Mouse (Mus musculus) adrenal gland, adult 2 months (tissue): ENCODE measurements at regions not wholly inside any gene's neighbourhood (a gene's known extent, or its start where the extent isn't known, plus 50 kb on each side); places are given as distances from the start of the nearest gene placed in this dataset.

Experiments used
- DNase-seq: peaks from one replicate; pipeline ENCODE4 v3.0.0; 2021

DNA sequence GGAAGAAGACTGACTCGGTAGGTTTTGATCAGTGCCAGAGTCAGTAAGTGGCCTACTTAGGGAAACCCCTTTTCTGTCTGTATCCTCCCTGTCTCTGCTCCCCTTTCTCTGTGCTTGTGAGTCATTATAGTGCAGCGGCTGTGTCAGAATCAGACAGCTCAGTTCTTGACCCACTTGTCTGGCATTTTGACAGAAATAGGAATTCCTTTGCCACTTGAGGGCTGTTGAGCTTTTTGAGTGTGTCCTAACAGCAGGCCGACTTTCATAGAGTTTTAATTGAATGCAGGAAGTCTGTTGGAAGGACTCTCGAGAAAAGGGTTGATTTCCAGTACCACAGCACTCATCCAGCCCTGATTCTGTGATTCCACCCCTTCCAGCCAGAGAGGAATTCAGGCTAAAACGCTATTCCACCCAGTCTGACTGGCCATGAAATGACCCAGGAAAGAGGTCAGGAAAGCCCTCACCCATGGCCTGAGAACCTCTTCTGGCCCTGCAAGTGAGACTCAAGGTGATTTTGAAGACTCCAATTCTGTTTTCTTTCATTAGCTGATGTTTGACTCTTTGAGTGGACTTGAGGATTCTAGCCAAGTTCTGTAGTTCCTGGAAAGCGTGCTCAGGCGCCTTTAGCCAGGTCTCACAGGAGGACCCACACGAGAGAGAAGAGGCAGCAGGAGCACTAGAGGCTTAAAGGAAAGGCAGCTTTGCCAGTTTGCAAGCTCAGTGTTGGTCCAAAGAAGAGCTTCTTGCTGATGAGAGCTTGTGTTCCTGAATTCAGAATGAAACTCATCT, 95.6 kb upstream of the Opcml start:
- DNase-seq = no peak

DNA sequence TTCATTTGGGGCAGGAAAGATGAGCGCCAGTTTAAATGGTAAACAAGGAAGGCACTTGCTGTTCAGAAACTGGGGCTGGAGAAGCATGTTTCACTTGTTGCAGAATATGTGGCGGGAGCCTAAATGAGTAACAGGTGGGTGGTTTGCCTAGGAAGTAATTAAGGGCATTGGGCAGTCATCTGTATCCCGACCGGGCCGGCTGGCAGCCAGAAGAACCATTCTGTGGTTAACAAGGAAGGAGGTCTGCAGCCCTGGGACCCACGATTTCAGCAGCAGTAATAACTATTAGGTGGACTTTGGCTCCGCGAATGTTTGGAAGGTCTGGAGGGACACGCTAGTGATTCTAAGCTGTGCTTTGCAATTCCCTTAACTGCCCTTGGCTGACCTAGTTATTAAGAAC, 89.0 kb upstream of the Opcml start:
- no peak for DNase-seq

DNA sequence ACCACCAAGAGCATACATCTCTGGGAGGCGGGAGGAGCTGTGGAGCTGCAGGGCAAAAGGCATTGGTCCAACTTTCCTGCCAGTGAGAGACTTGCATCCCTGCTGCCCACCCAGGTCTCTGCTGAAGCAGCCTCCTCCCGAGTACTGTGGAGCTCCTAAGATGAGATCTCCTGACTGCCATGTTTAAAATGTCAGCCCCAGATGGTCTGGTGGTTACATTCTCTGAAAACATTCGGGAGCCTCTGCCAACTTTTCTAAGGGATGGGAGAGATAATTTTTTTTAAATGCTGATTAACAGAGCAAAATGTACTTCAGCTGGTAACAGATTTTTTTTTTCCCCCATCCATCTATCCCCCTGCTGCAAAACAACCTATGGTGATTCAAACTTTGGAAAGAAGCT, 88.4 kb upstream of the Opcml start:
- no peak for DNase-seq

DNA sequence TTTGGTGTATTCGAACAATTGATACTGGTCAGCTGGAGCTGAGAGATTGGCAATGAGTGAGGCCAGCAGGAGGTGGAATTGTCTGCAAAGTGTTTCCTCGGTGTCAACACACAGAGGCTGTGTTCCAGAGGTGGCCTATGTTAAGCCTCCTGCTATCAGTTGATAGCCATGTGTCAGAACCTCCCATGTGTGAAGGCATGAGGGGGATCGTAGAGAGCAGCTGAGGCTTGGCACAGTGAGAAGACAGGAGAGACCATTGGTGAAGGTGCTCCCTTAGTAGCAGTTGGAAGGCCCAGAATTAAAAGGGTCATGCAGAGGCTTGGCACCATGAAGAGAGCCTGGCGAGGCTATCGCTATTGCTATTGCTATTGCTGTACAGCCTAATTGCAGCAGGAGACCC, 86.6 kb upstream of the Opcml start:
- no peak for DNase-seq

DNA sequence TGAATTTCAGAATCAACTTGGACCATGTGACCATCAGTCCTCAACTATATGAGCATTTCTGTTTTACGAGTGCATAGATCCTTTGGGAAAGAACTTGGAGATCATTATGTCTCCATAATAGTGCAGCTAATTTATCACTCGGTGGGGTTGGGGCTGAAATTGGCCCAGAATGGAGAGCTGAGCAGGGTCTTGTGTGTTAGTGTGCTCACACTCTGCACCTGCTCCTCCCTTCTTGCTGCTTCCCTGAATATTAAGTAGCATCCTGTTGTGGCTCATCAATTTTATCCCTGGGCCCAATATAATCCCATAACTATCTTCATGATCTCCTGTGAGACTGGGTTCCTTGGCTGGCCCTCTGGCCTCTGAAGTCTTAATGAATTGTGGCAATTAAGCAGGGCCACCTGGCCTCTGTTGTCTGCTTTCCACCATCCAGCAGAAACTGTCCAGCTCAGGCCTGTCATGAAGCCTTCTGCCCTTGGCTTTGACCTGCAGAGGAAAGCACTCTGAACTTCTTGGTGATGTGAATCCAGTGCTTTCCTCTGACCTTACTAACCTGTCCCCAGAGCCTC, 66.7 kb upstream of the Opcml start:
- DNase-seq = no peak

DNA sequence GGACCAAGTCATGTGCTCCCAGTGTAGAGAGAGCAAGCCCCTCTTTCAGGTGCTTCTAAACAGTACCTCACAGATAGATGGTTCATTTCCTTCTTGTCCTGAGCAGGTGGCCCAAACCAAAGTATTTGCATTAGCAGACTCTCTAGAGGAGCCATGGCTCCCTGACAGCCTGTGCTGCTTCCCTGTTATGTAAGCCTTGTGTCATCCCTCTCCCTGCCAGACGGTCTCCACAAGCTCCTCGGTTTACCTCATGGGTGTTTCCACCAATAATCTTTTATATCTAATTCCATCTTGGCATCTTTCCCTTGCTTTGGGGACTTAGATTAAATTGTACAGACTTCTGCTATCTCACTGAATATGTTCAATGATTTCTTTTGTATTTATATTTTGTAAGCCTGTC, 66.0 kb upstream of the Opcml start:
- DNase-seq = no peak

DNA sequence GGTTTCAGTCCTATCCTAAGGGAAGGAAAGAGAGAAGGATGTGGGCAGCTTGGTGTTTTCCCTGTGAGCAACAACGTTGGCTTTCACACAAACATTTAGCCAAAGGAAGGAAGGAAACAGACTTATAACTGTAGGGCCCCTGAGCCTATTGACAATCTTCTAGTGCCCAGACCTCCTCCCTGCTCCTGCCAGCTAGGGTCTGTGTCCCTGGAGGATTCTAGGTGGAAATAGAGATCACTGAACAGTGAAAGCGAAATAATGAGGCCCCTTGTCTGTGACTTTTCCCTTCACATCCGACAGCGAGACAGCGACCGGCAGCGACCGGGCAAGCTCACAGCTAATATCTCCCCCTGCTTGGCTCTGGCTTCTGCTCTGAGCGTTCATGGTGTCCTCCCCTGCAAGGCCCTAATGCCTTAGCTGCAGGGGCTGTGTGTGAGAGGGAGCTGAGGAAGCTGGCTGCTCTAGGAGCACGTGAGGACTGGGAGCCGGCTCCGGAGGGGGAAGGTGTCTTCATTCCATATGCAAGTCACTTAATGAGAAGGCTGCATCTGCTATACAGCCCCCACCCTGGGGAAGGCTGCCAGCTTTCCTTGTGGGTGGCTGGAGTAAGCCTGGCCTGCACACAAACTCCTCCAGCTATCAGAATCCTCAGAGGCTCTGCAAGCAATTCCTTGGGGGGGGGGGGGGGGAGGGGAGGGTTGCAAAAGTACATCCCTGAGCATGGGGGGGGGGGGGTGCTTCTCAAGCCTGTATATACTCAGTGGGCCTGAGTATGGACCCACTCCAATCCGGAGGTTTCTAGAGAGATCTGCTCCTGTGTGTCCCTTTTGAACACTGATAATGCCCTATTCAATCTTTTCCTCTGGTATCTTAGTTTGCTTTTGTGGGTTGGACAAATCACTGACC, 61.7 kb upstream of the Opcml start:
- no peak for DNase-seq

DNA sequence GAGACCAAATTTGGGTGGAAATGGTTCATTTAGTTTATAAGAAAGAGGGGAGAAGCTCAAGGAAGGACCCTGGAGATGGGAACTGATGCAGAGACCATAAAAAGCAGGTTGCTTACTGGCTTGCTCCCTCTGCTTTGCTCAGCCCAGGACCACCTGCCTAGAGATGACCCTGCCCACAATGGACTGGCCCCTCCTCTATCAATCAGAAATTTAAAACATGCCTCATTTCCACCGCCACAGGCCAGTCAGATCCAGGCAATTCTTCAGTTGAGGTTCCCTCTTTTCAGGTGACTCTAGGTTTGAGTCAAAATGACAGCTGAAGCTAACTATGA, 61.1 kb upstream of the Opcml start:
- no peak for DNase-seq

DNA sequence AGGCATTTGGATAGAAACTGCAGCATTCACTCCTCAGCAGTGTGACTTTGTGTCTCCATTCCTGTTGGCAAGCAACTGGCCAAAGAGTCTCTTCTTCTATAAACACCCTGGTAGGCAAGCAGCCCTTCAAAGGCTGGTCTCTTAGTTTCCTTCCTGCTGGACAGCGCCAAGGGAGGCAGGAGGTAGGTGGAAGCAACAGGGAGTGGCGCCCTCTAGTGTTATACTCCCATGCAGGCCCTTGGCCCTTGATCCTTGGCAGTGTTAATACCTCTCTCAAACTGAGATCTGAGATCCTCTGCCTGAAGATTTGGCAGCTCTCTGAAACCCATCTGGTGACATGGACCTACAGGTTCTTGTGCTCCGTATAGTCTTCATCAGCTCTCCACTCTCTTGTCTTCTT, 51.3 kb upstream of the Opcml start:
- DNase-seq = peak; percentile 6
